Mouse (Mus musculus) megakaryocyte-erythroid progenitor cell, adult 5-6 weeks (primary cell): ENCODE measurements around the gene Bcl11a. TPM values are rescaled to one million over a fixed set of nuclear protein-coding genes. Genes with fewer than 3 reads are reported as not detected.

Experiments
- ATAC-seq: replicated peaks from 2 replicates; pipeline ENCODE4 v1.8.0; 2016; ENCODE audit warnings: mild to moderate bottlenecking, inconsistent platforms; ENCODE audit not compliant: severe bottlenecking, poor library complexity, low FRiP score, low TSS enrichment
- total RNA-seq, 2 experiments: library from RNA; stranded (forward) in 1 of 2; stranded (reverse) in 1 of 2; fragments of 200-1000, 215-1000 nt in 1 of 2; fragments of >200 nt in 1 of 2; fragmentation: Nextera tagmentation in 1 of 2; gene quantifications; 2 replicates each; pipeline ENCODE4 v1.2.3; 2014 to 2017

The Bcl11a gene
- total RNA-seq, 2 experiments from 2014 or later = 74.2 to 225 TPM

DNA sequence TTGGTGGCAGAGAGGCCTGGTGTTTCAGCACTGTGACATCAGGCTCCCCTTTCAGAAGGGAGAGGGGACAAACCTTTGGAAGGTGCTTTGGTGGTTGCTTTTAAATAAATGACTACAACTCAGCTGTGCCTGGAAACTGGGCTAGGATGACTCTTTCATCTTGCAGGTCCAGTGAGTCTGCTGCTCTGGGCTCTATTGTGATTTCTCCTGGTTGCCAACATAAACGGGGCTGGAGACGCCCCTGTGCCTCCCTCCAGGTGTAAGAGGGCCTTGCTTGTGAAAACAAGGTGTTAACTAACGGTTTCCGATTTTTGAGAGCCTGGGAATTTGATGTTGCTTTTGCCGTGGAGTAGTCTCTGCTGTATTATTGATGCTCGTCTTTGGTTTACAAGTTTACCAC is 18.6 kb downstream of the Bcl11a start:
- no peak for ATAC-seq

DNA sequence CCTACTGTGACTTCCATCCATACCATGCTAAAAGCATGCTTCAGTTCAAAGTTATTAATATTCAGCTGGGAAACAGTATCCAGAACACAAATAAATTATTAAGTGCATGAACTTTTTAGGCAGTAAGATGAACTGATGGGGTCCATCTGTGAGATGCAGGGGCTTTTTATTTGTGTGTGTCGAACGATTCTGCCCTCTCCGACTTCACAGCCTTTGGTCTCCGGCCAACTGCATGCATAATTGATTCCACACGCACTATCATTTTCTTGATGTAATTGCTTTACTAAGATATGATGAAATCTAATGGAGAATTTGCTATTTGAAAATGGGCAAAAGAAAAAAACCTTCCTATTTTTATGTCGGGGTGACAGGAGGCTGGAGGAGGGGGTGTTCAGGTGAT is 19.2 kb downstream of the Bcl11a start:
- no peak for ATAC-seq

DNA sequence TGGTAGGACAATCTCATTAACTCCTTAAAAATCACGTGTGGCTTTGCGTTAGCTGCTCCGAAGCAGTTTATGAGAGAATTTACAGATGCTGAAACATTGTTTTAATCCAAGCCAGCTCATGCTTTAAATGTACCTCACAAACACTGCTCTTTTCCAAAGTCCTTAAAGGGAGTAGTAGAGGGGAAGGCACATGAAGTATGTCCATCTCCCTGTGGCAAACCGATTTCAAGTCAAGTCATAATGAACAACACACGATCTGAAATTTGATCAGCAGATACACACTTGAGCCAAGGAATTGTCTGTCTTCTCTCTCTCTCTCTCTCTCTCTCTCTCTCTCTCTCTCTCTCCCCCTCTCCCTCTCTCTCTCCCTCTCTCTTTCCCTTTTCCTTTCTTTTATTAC is 20.2 kb downstream of the Bcl11a start:
- no peak for ATAC-seq

DNA sequence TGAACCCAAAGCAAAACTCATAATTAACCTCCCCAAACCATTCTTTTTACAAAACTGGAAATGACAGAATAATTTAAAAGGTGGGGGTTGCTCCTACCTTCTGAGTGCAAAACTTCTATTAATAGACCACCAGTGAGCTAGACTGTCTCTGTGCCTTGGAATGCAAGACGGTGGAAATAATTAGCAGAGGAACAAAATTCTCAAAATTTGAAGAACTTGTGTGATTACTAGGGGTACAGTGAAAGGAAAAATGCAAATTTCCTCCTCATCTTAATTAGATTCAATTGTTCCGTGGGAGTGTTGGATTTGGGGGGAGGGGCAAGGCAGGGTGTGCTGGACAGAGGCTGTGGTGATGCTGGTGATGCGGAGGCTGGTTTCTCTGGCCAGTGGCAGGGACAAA is 20.8 kb downstream of the Bcl11a start:
- ATAC-seq = no peak

DNA sequence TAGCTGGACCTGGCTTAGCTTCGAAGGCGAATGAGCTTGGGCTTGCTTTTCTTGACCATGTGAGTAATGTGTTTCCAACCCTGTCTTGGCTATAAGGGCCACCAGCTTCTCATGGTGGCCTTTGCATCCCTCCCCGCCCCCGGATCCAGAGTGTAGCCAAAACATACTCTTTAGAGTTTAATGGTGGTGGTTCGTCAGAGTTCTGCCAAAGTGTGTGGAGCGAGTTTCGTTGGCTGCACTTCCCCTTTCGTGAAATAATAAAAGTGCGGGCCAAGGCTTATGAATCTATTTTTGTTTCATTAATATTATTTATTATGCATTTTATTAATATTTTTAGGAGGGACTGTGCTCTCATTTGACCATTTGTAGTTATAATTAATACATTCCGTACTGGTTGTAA is 21.4 kb downstream of the Bcl11a start:
- no peak for ATAC-seq

DNA sequence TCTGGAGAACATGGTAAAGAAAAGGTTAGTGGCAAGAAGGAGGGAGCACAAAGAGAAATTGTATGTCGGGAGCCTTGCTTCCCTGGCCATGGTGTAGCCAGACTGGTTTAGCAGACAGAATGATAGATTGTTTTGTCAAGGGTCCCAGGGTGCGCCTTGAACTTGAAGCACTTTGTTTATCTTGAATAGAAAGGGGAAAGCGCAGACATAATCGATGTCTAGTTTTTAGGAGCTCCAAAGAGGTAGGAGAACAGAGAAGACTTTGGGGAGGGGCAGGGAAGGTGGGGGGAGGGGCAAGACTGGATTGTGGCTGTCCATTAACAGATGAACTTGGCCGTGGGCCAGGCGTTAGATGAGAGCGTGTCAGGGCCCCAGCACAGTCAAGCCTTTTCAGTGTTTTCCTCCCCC is 22.0 kb downstream of the Bcl11a start:
- no peak for ATAC-seq

DNA sequence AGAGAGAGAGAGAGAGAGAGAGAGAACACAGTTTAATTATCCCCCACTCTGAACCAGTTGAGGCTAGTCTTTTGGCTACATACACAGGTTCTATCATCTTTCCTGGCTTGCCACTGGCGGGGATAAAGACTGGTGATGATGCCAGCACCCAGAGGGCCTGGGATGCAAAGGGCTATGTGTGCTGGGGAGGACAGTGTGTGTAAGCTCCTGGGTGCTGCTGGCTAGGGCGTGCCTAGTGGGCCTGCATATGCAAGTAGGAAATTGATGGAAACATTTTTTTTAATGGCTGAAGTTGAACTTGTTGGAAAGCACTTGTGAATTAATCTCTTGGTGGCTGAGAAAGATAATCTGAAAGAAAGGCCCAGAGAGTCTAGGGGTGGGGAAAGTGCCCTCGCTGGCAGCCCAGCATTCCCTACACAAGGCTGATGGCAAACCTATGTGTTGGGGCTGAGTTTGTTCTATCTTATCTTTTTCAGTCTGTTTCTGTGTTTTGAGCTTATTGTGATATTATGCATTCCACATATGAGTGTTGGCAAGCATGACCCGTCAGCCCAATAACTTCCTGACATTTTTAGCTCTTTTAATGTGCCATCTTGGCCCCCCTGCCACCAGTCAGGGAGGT is 22.7 kb downstream of the Bcl11a start:
- peak; percentile 78 for ATAC-seq

DNA sequence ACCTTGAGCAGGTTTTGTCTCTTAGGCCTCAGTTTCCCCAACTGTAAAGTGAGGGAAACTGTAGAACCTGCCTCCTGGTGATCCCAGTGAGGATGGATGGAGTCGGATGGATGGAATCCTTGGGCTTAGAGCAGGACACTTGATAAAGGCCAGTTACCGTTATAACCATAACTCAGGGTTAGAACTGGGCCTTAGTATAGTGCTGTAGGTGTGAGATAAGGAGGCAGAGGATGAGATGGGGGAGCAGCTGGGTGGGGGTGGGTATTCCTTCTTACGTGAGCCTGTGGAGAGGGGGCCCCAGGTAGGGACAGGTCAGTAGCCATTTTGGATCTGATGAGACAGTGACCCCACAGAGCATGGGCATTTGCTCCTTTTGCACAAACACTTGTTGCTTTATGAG is 23.8 kb downstream of the Bcl11a start:
- ATAC-seq = 0 out of 2 replicates have a peak, but pooled peaks have one; percentile 19

DNA sequence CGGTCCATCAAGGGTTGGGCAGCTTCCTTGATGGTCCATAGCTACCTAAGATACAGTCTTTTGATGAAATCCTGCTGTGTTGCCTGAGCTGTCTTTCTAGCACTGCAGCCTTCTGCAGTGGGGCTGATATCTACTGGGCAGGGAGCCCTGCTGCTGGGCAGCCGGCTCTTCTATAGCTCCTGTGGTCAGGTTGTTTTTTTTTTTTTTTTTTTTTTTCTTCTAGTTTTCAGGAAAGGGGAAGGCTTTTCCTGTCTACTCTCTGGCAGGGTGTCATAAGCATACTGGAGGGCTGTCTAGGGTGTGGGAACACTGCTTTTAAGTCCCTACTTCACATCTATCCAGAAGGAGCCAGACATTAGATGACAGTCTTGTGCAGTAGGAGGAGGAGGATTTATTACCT is 24.5 kb downstream of the Bcl11a start:
- ATAC-seq = peak; percentile 39; the same call in 1 of the 2 replicates

DNA sequence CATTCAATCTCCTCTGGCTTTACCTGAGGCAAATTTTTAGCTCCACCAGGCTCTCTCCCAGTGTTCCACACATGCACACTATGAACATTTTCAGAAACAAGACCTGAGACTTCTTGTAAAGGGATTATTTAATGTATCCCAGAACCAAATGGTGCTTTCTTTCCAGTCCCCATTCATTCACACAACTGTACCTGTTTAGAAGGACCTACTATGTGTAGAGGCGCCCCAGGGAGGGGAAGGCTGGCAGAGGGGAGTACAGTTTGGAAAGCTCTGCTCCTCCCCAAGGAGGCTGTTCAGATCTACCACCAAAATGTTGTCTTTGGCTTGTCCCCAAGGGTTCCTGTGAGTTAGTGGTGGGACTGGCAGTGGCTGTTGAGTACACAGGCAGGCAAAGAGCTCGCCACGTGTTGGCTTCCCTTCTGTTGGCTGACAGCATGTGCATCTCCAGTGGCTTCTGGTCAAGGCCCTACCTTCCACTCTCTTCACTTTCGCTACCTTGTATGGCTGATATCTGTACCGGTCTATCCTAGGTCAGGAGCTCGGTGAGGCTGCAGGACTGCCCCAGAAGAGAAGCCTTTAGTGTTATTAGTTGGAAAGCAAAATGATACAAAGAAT is 25.4 kb downstream of the Bcl11a start:
- no peak for ATAC-seq

DNA sequence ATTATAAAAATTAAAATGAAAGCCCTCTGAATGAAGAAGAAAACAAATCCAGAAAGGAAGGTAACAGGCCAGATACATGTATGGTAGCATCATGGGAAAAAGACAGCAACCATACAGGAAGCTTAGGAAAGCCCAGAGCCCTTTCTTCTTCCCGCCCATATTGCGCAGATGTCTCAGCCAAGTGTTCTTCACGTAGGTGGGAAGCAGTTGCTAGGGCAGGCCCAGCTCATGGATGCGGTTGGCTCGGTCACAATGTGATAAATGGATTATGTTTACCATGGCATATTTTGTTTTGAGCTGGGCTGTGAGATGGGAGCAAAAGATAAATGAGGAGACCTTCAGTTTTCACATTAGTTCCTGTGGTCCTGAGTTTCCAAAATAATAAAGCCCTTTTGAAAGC is 29.6 kb downstream of the Bcl11a start:
- no peak for ATAC-seq

DNA sequence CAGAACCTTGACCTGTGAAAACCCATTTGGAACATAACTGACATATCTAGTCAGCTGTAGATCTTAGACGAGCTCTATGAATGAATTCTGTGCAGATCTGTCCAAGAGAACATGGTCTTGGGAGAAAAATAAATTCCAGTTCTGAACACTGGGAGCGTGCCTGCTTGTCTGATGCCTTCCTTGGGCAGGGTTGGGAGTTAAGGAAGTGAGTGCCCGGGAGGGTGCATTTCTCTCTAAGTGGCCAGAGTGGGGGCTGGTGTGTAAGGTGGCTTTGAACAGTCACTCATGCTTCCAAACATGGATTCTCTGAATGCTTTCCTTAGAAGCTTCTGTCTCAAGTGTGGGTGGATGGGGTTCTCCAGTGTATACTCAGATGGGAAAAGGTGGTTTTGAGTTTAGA is 31.1 kb downstream of the Bcl11a start:
- no peak for ATAC-seq

DNA sequence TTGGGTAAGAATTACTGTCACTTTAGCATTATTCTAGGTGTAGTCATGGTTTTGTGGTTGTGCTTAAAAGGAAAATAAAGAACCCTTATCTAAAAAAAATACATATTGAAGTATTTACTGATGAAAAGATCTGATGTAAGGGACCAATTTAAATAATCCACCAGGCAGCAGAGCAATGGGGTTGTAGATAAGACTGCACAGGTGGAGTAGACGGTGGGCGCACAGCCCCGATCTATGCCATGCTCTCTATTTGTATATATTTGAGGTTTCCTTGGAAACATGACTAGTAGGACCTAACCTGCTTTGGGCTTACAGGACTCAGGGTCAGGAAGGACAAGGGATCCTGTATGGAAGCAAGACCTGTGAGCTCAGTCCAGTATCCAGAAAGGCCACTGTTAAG is 31.5 kb downstream of the Bcl11a start:
- peak; percentile 49 for ATAC-seq

DNA sequence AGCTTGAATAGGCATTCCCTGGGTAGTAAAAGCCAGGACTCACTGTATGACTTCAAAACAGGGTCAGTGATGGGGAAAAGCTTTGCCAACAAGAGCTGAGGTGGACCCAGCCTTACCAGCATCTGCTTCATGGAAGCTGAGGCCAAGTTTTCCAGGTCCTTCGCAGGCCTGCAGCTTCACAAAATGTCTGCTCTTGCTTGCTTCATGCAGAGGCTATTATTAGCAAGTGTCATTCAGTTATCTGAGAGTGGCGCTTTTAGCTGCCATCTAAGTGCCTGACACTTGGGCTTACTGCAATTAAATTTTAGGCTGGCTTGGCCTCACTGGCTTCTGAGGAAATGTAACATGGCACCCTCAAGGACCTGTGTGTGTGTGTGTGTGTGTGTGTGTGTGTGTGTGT is 32.3 kb downstream of the Bcl11a start:
- ATAC-seq = no peak

DNA sequence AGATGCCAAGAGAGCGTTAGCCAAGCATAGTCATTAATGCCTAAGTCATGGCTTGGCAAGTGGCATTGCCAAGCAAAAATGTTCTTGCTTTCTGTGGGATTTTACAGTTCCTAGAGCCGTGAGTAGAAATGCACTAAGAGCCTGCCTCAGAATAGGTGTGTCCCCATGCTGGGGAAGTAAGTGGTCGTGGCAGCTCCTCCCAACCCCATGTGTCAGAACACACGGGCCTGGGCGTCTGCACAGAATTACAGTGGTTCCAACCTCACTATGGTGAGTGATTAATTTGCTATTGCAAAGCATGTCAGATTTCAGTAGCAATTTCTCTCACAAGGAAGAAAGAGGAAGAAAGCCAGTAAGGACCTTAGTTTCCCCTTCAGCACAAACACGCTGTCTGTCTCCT is 33.9 kb downstream of the Bcl11a start:
- no peak for ATAC-seq

DNA sequence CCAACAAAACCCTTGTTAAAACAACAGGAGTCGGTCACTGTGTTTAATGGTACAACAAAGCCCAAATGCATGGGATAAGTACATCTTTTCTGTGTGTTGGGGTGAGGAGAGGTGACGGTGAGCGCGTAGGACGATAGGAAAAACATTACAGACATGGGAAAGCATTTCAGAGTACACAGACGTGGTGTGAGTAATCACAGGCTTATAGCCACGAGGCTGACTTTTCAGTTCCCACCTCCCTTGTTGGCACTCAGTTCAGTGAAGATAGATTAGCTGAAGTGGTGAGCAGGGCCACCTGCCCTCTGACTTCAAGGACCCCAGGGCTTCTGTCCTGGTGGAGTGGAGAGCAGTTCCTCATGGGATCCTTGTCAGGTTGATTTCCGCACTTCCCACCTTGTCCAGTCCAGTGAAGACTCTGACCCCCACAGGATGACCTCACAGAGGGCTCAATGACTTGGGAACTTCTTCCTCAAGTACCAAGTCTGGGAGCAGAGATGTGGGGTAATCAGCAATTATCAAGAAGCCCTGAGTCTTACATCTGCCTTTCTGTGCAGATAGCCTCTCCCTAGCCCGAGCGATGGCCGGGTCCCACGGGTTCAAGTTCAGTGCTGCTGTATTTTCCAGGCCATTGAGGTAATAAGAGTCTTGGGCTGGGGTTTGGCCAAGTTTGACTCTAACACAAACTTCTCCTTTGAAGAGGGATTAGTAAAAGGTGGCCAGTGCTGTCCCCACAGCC is 37.3 kb downstream of the Bcl11a start:
- ATAC-seq = peak; percentile 37; the same call in 1 of the 2 replicates

DNA sequence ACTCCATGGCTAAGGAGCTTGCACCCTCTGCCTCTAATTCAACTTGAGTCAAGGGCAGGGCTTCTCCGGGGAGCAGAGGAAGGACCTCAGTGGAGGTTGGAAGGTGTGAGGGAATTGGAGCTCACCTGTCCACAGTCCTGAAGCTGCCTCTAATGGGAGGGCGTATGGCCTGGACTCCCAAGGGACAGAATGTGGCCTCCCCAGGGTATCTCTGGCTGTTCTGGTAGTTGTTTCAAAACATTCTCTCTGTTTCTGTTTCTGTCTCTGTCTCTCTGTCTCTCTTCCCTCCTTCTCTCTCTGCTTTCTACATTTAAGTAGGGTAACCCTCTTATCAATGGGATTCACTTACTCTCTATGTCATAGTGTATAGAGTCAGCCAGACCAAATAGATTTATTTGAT is 38.2 kb downstream of the Bcl11a start:
- ATAC-seq = no peak

DNA sequence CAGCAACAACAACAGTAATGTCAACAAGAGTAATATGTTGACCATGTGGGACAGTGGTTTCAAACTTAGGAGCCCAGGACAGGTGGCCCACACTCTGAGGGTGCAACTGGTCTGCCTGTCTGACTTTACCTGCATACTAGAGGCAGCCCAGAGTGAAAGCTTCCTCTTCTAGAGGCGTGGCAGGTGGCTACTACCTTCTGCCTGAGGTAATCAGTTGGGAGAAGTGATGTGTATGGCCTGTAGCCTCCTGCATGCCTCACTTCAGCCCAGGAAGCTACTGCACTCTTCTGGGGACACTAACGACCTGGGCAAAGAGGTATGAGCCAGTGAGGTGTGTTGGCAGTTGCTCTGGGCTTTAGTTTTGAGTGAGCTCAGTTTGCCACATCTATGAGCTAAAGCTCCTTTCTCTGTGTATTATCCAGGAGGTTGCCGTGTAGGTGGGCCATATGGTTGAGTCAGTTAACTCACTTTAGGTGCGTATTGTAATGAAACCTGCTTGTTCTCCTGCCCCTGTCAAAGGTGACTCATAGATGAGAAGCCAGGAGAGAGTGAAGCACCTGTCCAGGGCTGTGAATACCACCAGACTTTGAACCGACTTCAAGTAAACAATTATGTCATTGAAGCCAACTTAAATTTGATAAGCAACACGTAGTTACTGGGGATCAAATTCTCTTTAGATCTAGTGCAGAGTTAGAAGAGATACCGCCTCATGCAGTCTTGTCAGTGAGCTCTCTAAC is 38.9 kb downstream of the Bcl11a start:
- ATAC-seq = no peak

DNA sequence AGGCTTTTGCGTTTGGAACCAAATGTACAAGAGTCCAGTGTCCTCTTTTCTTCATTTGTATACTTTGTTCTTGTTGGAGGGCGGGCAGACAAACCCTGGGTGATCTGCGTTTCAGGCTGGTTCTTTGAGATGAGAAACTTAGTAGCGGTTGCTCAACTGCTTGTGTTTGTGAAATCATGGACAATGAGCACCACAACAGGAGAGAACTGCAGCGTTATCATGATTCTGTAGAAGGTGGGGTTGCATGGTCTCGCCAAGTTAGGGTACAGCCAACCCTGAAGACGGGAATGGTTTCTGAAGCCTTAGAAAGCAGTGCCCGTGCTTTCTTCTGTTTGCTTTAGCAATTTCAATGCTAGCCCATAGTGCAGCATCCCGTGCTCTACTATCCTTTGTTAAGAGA is 43.3 kb downstream of the Bcl11a start:
- ATAC-seq = no peak

DNA sequence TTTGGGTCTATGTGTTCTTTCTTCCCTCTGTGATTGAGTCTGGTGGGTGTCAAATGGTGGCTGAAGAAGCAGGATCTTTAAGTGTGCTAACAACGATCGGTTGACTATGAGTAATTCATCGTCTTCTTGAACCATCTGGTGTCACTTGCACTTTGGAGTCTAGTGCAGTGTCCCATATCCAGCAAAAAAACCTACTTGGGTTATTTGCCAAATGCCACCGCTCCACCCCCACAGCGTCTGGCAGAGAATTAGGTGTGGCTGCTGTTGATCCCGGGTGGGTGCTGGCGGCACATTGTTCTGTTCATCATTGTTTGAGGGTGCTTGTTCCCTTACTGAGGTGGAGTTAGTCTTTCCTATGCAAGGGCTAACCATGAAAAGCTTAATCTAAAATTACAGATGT is 45.0 kb downstream of the Bcl11a start:
- ATAC-seq = peak; percentile 30
